Mouse (Mus musculus): ENCODE results near the gene Ttc7b. TPM values are rescaled to one million over a fixed set of nuclear protein-coding genes. Genes with fewer than 3 reads are reported as not detected.

The Ttc7b gene
- total RNA-seq, 1 experiment = 19.0 TPM

DNA sequence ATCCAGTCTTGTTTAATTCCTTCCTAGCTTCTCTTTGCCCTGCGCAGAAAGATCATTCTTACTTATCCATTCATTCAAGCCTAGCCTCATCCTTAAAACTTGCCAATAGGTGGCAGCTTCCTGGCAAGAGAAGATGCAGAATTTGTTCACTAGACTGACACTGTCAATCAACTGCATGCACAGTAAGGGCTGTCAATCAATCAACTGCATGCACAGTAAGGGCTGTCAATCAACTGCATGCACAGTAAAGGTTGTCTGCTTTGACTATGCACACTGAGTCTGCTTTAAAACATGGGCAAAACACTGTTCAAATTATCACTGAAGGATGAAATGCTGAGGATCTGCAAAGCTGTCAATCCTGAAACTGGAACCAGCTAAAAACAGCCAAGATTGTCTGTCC lies 37.6 kb downstream of the Ttc7b start:
- no peak overlapping the region for H3K4me3 ChIP-seq (ENCODE audit: insufficient read depth in 1 of 2, low read depth in 1 of 2, low read length in 2 of 2, poor library complexity in 1 of 2, severe bottlenecking in 1 of 2)
- in situ Hi-C loops (cut with MboI; ENCODE audit: low sequenced_read_pairs in 2 of 2, unreplicated experiment in 2 of 2) = loop anchor here (10.0 kb wide), 1 partner anchor 318 kb away; no protein-coding TSS in a partner anchor
- peaks cover 4 to 6% of the 10 kb centered on the region in 2 experiments; a peak in 3 of 4 replicates for H3K4me1 ChIP-seq (ENCODE audit: control insufficient read depth in 2 of 2, insufficient read depth in 2 of 2, low read length in 2 of 2, poor library complexity in 1 of 2)
- no peak for TF ChIP-seq HCFC1 (IDR thresholded peaks at IDR 0.05; ENCODE audit: borderline replicate concordance, insufficient read depth, low read length)
- no peak for TF ChIP-seq ZNF384 (IDR thresholded peaks at IDR 0.05; ENCODE audit: low read depth, low read length)
- TF ChIP-seq ZC3H11A (IDR thresholded peaks at IDR 0.05; ENCODE audit: borderline replicate concordance, low read depth, low read length) = no peak
- TF ChIP-seq CHD2 (IDR thresholded peaks at IDR 0.05; ENCODE audit: low read depth, low read length) = no peak
- no peak for TF ChIP-seq MAFK (IDR thresholded peaks at IDR 0.05; ENCODE audit: insufficient read depth, low read depth, low read length)
- no peak overlapping the region for H3K9ac ChIP-seq (ENCODE audit: insufficient read depth, low read depth, low read length, poor library complexity, severe bottlenecking)
- H3K36me3 ChIP-seq (ENCODE audit: control insufficient read depth, insufficient read depth, low read length, poor library complexity, severe bottlenecking) = no peaks in the 10 kb centered on the region; the same call in 1 of the 2 replicates
- H3K27ac ChIP-seq (ENCODE audit: insufficient read depth, low read depth, low read length, poor library complexity, severe bottlenecking) = no peak overlapping the region
- H3K9me3 ChIP-seq (ENCODE audit: control insufficient read depth, insufficient read depth, low read depth, low read length) = no peaks in the 10 kb centered on the region
- DNase-seq (ENCODE audit: low read depth, low spot score) = no peak

DNA sequence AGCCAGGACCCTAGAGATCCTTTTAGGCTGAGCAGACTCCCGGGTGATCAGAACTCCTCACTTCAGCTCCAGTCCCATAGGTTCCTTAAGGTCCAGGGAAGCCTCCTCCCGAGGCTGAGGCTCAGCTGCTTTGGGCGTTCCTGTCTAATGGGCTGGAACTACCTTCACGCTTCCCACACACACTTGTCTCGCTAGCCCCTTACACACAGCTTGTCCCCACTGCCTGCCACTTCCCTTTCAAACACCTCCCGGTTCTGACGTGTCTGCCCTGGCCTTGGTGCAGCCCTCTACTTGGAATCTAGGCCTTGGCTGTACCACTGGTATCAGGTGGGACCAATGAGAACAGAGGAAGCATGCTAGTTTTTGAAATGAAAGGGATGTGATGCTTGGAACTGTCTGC lies 38.4 kb downstream of the Ttc7b start:
- peaks cover 4 to 6% of the 10 kb centered on the region in 2 experiments; a peak in 3 of 4 replicates for H3K4me1 ChIP-seq (ENCODE audit: control insufficient read depth in 2 of 2, insufficient read depth in 2 of 2, low read length in 2 of 2, poor library complexity in 1 of 2)
- TF ChIP-seq CHD2 (IDR thresholded peaks at IDR 0.05; ENCODE audit: low read depth, low read length) = no peak
- TF ChIP-seq ZC3H11A (IDR thresholded peaks at IDR 0.05; ENCODE audit: borderline replicate concordance, low read depth, low read length) = no peak
- no peak for TF ChIP-seq MAFK (IDR thresholded peaks at IDR 0.05; ENCODE audit: insufficient read depth, low read depth, low read length)
- TF ChIP-seq ZNF384 (IDR thresholded peaks at IDR 0.05; ENCODE audit: low read depth, low read length) = no peak
- no peak for TF ChIP-seq HCFC1 (IDR thresholded peaks at IDR 0.05; ENCODE audit: borderline replicate concordance, insufficient read depth, low read length)
- no peak overlapping the region for H3K27ac ChIP-seq (ENCODE audit: insufficient read depth, low read depth, low read length, poor library complexity, severe bottlenecking)
- no peaks in the 10 kb centered on the region for H3K9me3 ChIP-seq (ENCODE audit: control insufficient read depth, insufficient read depth, low read depth, low read length)
- no peaks in the 10 kb centered on the region; the same call in 1 of the 2 replicates for H3K36me3 ChIP-seq (ENCODE audit: control insufficient read depth, insufficient read depth, low read length, poor library complexity, severe bottlenecking)
- H3K9ac ChIP-seq (ENCODE audit: insufficient read depth, low read depth, low read length, poor library complexity, severe bottlenecking) = no peak overlapping the region
- in situ Hi-C loops (cut with MboI; ENCODE audit: low sequenced_read_pairs in 2 of 2, unreplicated experiment in 2 of 2) = loop anchor here (10.0 kb wide), 1 partner anchor 317 kb away; no protein-coding TSS in a partner anchor
- no peak for DNase-seq (ENCODE audit: low read depth, low spot score)
- H3K4me3 ChIP-seq (ENCODE audit: insufficient read depth in 1 of 2, low read depth in 1 of 2, low read length in 2 of 2, poor library complexity in 1 of 2, severe bottlenecking in 1 of 2) = no peak overlapping the region

DNA sequence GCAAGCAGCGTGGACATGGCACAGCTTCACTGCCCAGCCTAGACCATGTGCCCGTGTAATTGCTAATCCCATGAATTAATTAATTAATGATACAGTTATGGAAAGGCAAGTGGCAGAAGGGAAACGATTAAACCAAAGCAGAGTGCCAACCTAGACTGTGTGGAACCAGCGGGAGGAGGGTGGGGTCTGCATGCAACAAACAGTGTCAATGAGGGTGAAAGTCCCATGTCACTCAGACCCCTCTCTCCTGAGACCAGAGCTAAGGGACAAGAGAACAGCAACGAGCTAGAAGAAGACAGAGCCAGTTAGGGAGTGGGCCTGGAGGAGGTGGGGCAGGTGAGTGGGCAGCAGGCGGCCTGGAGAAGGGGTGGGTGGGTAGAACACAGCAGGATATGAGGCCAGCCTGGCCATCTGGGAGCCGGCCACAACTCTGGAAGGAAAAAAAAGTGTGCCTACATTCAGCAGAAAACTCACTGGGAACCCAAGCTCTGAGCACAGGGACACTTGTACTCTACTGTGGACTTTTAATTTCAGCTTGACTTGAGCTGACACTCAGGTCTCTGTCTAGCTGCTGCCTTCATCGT lies 39.1 kb downstream of the Ttc7b start:
- Histone ChIP-seq H3K4me1 (ENCODE audit: control insufficient read depth in 2 of 2, insufficient read depth in 2 of 2, low read length in 2 of 2, poor library complexity in 1 of 2) (peaks cover 4 to 6% of the 10 kb centered on the region in 2 experiments; a peak in 3 of 4 replicates), H3K27ac (ENCODE audit: insufficient read depth, low read depth, low read length, poor library complexity, severe bottlenecking) (no peak overlapping the region), H3K4me3 (ENCODE audit: insufficient read depth in 1 of 2, low read depth in 1 of 2, low read length in 2 of 2, poor library complexity in 1 of 2, severe bottlenecking in 1 of 2) (no peak overlapping the region), H3K36me3 (ENCODE audit: control insufficient read depth, insufficient read depth, low read length, poor library complexity, severe bottlenecking) (no peaks in the 10 kb centered on the region; the same call in 1 of the 2 replicates), H3K9me3 (ENCODE audit: control insufficient read depth, insufficient read depth, low read depth, low read length) (no peaks in the 10 kb centered on the region), H3K9ac (ENCODE audit: insufficient read depth, low read depth, low read length, poor library complexity, severe bottlenecking) (no peak overlapping the region)
- TF ChIP-seq ZC3H11A (IDR thresholded peaks at IDR 0.05; ENCODE audit: borderline replicate concordance, low read depth, low read length) (no peak), HCFC1 (IDR thresholded peaks at IDR 0.05; ENCODE audit: borderline replicate concordance, insufficient read depth, low read length) (no peak), MAFK (IDR thresholded peaks at IDR 0.05; ENCODE audit: insufficient read depth, low read depth, low read length) (no peak), ZNF384 (IDR thresholded peaks at IDR 0.05; ENCODE audit: low read depth, low read length) (no peak), CHD2 (IDR thresholded peaks at IDR 0.05; ENCODE audit: low read depth, low read length) (no peak)
- in situ Hi-C loops (cut with MboI; ENCODE audit: low sequenced_read_pairs in 2 of 2, unreplicated experiment in 2 of 2) = loop anchor here (10.0 kb wide), 1 partner anchor 317 kb away; no protein-coding TSS in a partner anchor
- no peak for DNase-seq (ENCODE audit: low read depth, low spot score)

DNA sequence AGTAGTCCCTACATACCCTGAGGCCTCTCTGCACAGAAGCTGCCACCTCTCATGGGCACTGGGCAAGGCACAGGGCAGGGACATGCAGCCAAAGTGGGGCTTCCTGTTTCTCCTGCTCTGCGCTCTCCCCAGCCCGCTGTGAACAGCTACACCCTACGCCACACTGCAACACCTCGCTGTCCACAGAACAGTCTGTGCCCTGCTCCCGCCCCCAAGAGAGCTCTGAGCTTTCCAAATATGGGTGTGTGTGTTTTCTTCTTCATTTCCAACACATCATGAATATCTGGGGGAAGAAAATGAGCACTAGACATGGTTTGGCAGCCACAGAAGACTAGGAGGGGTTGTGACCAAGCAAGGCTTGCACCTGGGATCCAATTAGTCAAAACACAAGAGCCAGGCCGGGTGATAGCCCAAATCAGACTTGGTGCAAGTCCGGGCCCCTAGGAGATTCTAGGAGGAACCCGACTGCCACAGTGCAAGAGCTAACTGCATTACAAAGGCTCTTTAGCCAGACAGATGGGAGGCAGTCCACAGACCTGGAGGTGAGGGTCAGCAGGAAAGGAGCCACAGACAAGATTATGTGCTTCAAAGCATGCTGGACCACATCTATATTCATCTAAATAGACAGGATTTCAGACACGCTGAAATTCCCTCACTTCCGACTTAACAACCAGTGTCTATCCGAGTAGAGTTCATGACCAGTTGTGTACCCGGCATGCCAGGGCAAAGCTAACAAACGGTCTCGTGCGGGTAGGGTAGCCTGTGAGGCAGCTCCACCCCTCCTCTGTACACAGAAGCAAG lies 39.8 kb downstream of the Ttc7b start:
- in situ Hi-C loops (cut with MboI; ENCODE audit: low sequenced_read_pairs in 2 of 2, unreplicated experiment in 2 of 2) = loop anchor here (10.0 kb wide), 1 partner anchor 316 kb away; no protein-coding TSS in a partner anchor
- peaks cover 4 to 6% of the 10 kb centered on the region in 2 experiments; a peak in 3 of 4 replicates for H3K4me1 ChIP-seq (ENCODE audit: control insufficient read depth in 2 of 2, insufficient read depth in 2 of 2, low read length in 2 of 2, poor library complexity in 1 of 2)
- TF ChIP-seq HCFC1 (IDR thresholded peaks at IDR 0.05; ENCODE audit: borderline replicate concordance, insufficient read depth, low read length) (no peak), ZC3H11A (IDR thresholded peaks at IDR 0.05; ENCODE audit: borderline replicate concordance, low read depth, low read length) (no peak), MAFK (IDR thresholded peaks at IDR 0.05; ENCODE audit: insufficient read depth, low read depth, low read length) (no peak), ZNF384 (IDR thresholded peaks at IDR 0.05; ENCODE audit: low read depth, low read length) (no peak), CHD2 (IDR thresholded peaks at IDR 0.05; ENCODE audit: low read depth, low read length) (no peak)
- H3K36me3 ChIP-seq (ENCODE audit: control insufficient read depth, insufficient read depth, low read length, poor library complexity, severe bottlenecking) = no peaks in the 10 kb centered on the region; the same call in 1 of the 2 replicates
- no peaks in the 10 kb centered on the region for H3K9me3 ChIP-seq (ENCODE audit: control insufficient read depth, insufficient read depth, low read depth, low read length)
- H3K9ac ChIP-seq (ENCODE audit: insufficient read depth, low read depth, low read length, poor library complexity, severe bottlenecking) = no peak overlapping the region
- no peak for DNase-seq (ENCODE audit: low read depth, low spot score)
- H3K4me3 ChIP-seq (ENCODE audit: insufficient read depth in 1 of 2, low read depth in 1 of 2, low read length in 2 of 2, poor library complexity in 1 of 2, severe bottlenecking in 1 of 2) = no peak overlapping the region
- H3K27ac ChIP-seq (ENCODE audit: insufficient read depth, low read depth, low read length, poor library complexity, severe bottlenecking) = no peak overlapping the region
